Mouse (Mus musculus) lung, postnatal 25 days (tissue): ENCODE measurements around the gene Mstn.

Experiments used
- DNase-seq: peaks from one replicate; pipeline ENCODE4 v3.0.0; 2022; ENCODE audit warnings: low spot score

Gene Mstn

GRCm38 (mm10) chr1:53061340-53061739 is at the start of gene Mstn:
TSS of gene Mstn (plus strand) at chr1:53061640.
- no peak for DNase-seq

GRCm38 (mm10) chr1:53014716-53015115 is 46.7 kb upstream of the Mstn start:
- no peak for DNase-seq

GRCm38 (mm10) chr1:53015606-53016005 is 45.8 kb upstream of the Mstn start:
- DNase-seq: no peak

GRCm38 (mm10) chr1:53018746-53019505 is 42.5 kb upstream of the Mstn start:
- no peak for DNase-seq

GRCm38 (mm10) chr1:53020079-53020478 is 41.4 kb upstream of the Mstn start, which contains the start of gene 1700019D03Rik:
TSS of gene 1700019D03Rik (minus strand) at chr1:53020179.
- no peak for DNase-seq

- peak; percentile 12 for DNase-seq
Measured at GRCm38 (mm10) chr1:53032550-53032949, 28.9 kb upstream of the Mstn start.

- no peak for DNase-seq
Measured at GRCm38 (mm10) chr1:53037443-53037871, 24.0 kb upstream of the Mstn start.

GRCm38 (mm10) chr1:53049763-53050427 is 11.5 kb upstream of the Mstn start:
- DNase-seq: no peak

- DNase-seq: peak; percentile 39
Measured at GRCm38 (mm10) chr1:53053087-53054022, 8.1 kb upstream of the Mstn start.

- no peak for DNase-seq
Measured at GRCm38 (mm10) chr1:53059106-53059505, 2.3 kb upstream of the Mstn start.

- no peak for DNase-seq
Measured at GRCm38 (mm10) chr1:53060499-53060898, 941 bp upstream of the Mstn start.

- DNase-seq: no peak
Measured at GRCm38 (mm10) chr1:53061871-53062608, 600 bp downstream of the Mstn start.

GRCm38 (mm10) chr1:53063921-53064320 is 2.5 kb downstream of the Mstn start:
- DNase-seq: no peak

GRCm38 (mm10) chr1:53069726-53070514 is 8.5 kb downstream of the Mstn start:
- DNase-seq: no peak

- DNase-seq: no peak
Measured at GRCm38 (mm10) chr1:53070664-53071175, 9.3 kb downstream of the Mstn start.

- no peak for DNase-seq
Measured at GRCm38 (mm10) chr1:53076656-53077055, 15.2 kb downstream of the Mstn start.

- DNase-seq: no peak
Measured at GRCm38 (mm10) chr1:53079876-53080275, 18.4 kb downstream of the Mstn start.

- no peak for DNase-seq
Measured at GRCm38 (mm10) chr1:53080603-53081002, 19.2 kb downstream of the Mstn start.

- DNase-seq: no peak
Measured at GRCm38 (mm10) chr1:53085256-53085655, 23.8 kb downstream of the Mstn start.

GRCm38 (mm10) chr1:53085991-53086390 is 24.6 kb downstream of the Mstn start:
- no peak for DNase-seq

- no peak for DNase-seq
Measured at GRCm38 (mm10) chr1:53093180-53093579, 31.7 kb downstream of the Mstn start.
